Mouse (Mus musculus) left cerebral cortex, adult 9 months (tissue): ENCODE measurements around the gene Pstpip1.

Source experiments
- DNase-seq, 2 experiments: peaks; one replicate each; pipeline ENCODE4 v3.0.0; 2022; ENCODE audit warnings: low spot score in 2 of 2

The Pstpip1 gene

GRCm38 (mm10) chr9:56151745-56152481 is 62.2 kb downstream of the Pstpip1 start:
- peak in 1 of 2 experiments; percentile 58 for DNase-seq

- DNase-seq, result no peak
These were observed 62.8 kb downstream of the Pstpip1 start for GRCm38 (mm10) chr9:56152482-56153007.

- DNase-seq, result no peak
These were observed 64.8 kb downstream of the Pstpip1 start for GRCm38 (mm10) chr9:56154572-56154971.

- no peak for DNase-seq
These were observed 68.3 kb downstream of the Pstpip1 start for GRCm38 (mm10) chr9:56158077-56158476.

- no peak for DNase-seq
These were observed 69.7 kb downstream of the Pstpip1 start for GRCm38 (mm10) chr9:56159456-56159855.

GRCm38 (mm10) chr9:56160341-56161141 is 70.8 kb downstream of the Pstpip1 start:
- peak; percentile 83 to 91 for DNase-seq

- no peak for DNase-seq
These were observed 75.6 kb downstream of the Pstpip1 start, which contains the start of gene Tspan3 for GRCm38 (mm10) chr9:56165377-56165776. Tspan3 (minus strand) TSS chr9:56165477.

- no peak for DNase-seq
These were observed 76.4 kb downstream of the Pstpip1 start for GRCm38 (mm10) chr9:56166161-56166560.

- DNase-seq, result no peak
These were observed 77.9 kb downstream of the Pstpip1 start for GRCm38 (mm10) chr9:56167690-56168089.

- no peak for DNase-seq
These were observed 85.6 kb downstream of the Pstpip1 start for GRCm38 (mm10) chr9:56175316-56175715.

- no peak for DNase-seq
These were observed 87.6 kb downstream of the Pstpip1 start for GRCm38 (mm10) chr9:56177354-56177753.
